Comparison of ENCODE assay signal across 9 mouse cellular contexts in the genomic region with DNA sequence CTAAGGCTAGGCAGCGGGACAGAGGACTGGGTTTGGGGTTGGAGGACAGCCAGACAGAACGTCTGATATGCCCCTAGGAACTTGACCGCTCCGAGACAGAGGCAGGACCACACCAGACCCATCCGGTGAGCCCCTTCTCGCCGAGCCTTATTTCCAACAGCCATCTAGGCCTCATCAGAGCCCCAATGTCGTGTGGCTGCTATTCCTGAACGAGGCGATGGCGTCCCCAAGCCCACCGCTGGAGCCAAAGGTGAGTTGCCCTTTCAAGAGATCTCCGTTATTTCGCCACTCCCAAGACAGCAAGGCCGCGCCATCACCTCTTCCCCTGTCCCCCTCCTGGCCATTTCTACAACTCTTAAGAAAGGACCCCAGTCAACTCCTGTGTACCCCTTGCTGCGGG. TPM values are rescaled to one million over a fixed set of nuclear protein-coding genes. Genes with fewer than 3 reads are reported as not detected.
DNase-seq lines count a peak whose midpoint lies in the region; ATAC-seq and TF ChIP-seq lines count a peak whose summit lies in the region.
"Had no signal": no experiment of that assay in that cellular context is flagged by ENCODE, and none has a peak within 500 bp of the region (broad histone marks: within the 10 kb centered on the region; RNA-seq: fewer than 3 reads in every experiment).

No protein-coding gene starts in this region.

- DNase-seq in embryo, embryonic 10 days (ENCODE audit: low spot score): peak; percentile 45
- DNase-seq in embryo, embryonic 9.5 days (ENCODE audit: extremely low spot score): no peak
- DNase-seq in gastrocnemius, postnatal 14 days: no peak
- no peak for DNase-seq in left cerebral cortex, adult 11 months (ENCODE audit: low spot score)
- no peak for DNase-seq in c-Kit-positive CD71-positive TER-119-positive erythroid progenitor cells, embryonic 14.5 days (ENCODE audit: low spot score)

- peak overlapping the region; percentile 75 for H3K4me2 ChIP-seq in forebrain, embryonic 13.5 days
- peak overlapping the region; percentile 84 for H3K4me2 ChIP-seq in liver, embryonic 15.5 days

- no peaks in the 10 kb centered on the region for H3K27me3 ChIP-seq in ES-Bruce4 (ENCODE audit: control insufficient read depth, insufficient read depth, low read length, poor library complexity, severe bottlenecking)
- H3K27me3 ChIP-seq in forebrain, embryonic 13.5 days: no peaks in the 10 kb centered on the region
- H3K27me3 ChIP-seq in liver, embryonic 15.5 days: no peaks in the 10 kb centered on the region

- under 1% methylated on average over 17 of the region's 17 CpGs for WGBS in forebrain, embryonic 13.5 days
- WGBS in liver, embryonic 15.5 days (ENCODE audit: insufficient replicate concordance): under 1% methylated on average over 17 of the region's 17 CpGs

- H3K9ac ChIP-seq in ES-Bruce4 (ENCODE audit: low read depth, poor library complexity, severe bottlenecking): peak overlapping the region; percentile 16; the same call in 1 of the 2 replicates
- peak overlapping the region; percentile 76 for H3K9ac ChIP-seq in forebrain, embryonic 13.5 days
- peak overlapping the region; percentile 74 for H3K9ac ChIP-seq in liver, embryonic 15.5 days

- peak overlapping the region; percentile 92 for H3K4me3 ChIP-seq in ES-Bruce4 (ENCODE audit: low read depth, low read length)
- H3K4me3 ChIP-seq in forebrain, embryonic 13.5 days: peak overlapping the region; percentile 74
- peak overlapping the region; percentile 79 for H3K4me3 ChIP-seq in liver, embryonic 15.5 days (replicated peaks)

- no peak for TF ChIP-seq CTCF in ES-Bruce4 (IDR thresholded peaks at IDR 0.05; ENCODE audit: low read depth, low read length)

- no peak overlapping the region for H3K27ac ChIP-seq in ES-Bruce4 (ENCODE audit: insufficient read depth, low read length)
- H3K27ac ChIP-seq in forebrain, embryonic 13.5 days: no peak overlapping the region
- H3K27ac ChIP-seq in liver, embryonic 15.5 days (replicated peaks): peak overlapping the region; percentile 45; the same call in 1 of the 2 replicates

- H3K36me3 ChIP-seq in ES-Bruce4 (ENCODE audit: control insufficient read depth, insufficient read depth, low read length, poor library complexity, severe bottlenecking): no peaks in the 10 kb centered on the region
- H3K36me3 ChIP-seq in forebrain, embryonic 13.5 days (ENCODE audit: poor library complexity, severe bottlenecking): peaks cover 24% of the 10 kb centered on the region
- H3K36me3 ChIP-seq in liver, embryonic 15.5 days (replicated peaks): peaks cover 14% of the 10 kb centered on the region

- TF ChIP-seq EP300 in ES-Bruce4 (IDR thresholded peaks at IDR 0.05; ENCODE audit: insufficient read depth, low read depth, low read length): no peak

- ATAC-seq in forebrain, embryonic 13.5 days: no peak; the same call in 1 of the 2 replicates
- peak; percentile 38 for ATAC-seq in liver, embryonic 15.5 days (ENCODE audit: insufficient read depth)

- no peaks in the 10 kb centered on the region for H3K9me3 ChIP-seq in ES-Bruce4 (replicated peaks; ENCODE audit: control insufficient read depth, insufficient read depth, low read length, poor library complexity, severe bottlenecking)
- no peaks in the 10 kb centered on the region for H3K9me3 ChIP-seq in forebrain, embryonic 13.5 days (replicated peaks)
- H3K9me3 ChIP-seq in liver, embryonic 15.5 days (replicated peaks): no peaks in the 10 kb centered on the region

- intact Hi-C loops in gastrocnemius, postnatal 14 days (cut with DNase I; ENCODE audit: low total_unique reads): no loop called here

- no peak for TF ChIP-seq POLR2A in ES-Bruce4 (IDR thresholded peaks at IDR 0.05; ENCODE audit: insufficient read depth, low read length)

- no peaks in the 10 kb centered on the region for H3K4me1 ChIP-seq in ES-Bruce4 (ENCODE audit: control insufficient read depth, insufficient read depth, low read length)
- peaks cover 37% of the 10 kb centered on the region for H3K4me1 ChIP-seq in forebrain, embryonic 13.5 days
- H3K4me1 ChIP-seq in liver, embryonic 15.5 days (replicated peaks): peaks cover 30% of the 10 kb centered on the region

RNA-seq across cellular contexts. Expression of gene Zfp189, which starts 0.4 kb away (rescaled TPM):
- polyA plus RNA-seq in ES-Bruce4 (2011; ENCODE audit: insufficient read depth, insufficient read length, low read depth, missing spikeins): 4.9 and 5.0 TPM in 2 replicates
- polyA plus RNA-seq in forebrain, embryonic 13.5 days (2015; fragmentation: Nextera tagmentation; extraction: Ambion mirVana): 13.3 and 13.8 TPM in 2 replicates
- 3.1 and 3.3 TPM in 2 replicates for polyA plus RNA-seq in liver, embryonic 15.5 days (2015; fragmentation: Nextera tagmentation; extraction: Ambion mirVana)
- 1 to 10 TPM; 3.0 to 3.8 TPM for total RNA-seq in gastrocnemius, postnatal 14 days (2021)

RNA-seq across cellular contexts. Expression of gene Mrpl50, which starts 0.5 kb away (rescaled TPM):
- polyA plus RNA-seq in ES-Bruce4 (2011; ENCODE audit: insufficient read depth, insufficient read length, low read depth, missing spikeins): 44.4 and 46.0 TPM in 2 replicates
- polyA plus RNA-seq in forebrain, embryonic 13.5 days (2015; fragmentation: Nextera tagmentation; extraction: Ambion mirVana): 82.1 and 82.3 TPM in 2 replicates
- 50.6 and 51.5 TPM in 2 replicates for polyA plus RNA-seq in liver, embryonic 15.5 days (2015; fragmentation: Nextera tagmentation; extraction: Ambion mirVana)
- total RNA-seq in gastrocnemius, postnatal 14 days (2021): 10 to 100 TPM; 29.9 to 32.0 TPM

RNA-seq across cellular contexts. Expression of gene Baat, which starts 15.0 kb away (rescaled TPM):
- 0.42 and 1.1 TPM in 2 replicates for polyA plus RNA-seq in ES-Bruce4 (2011; ENCODE audit: insufficient read depth, insufficient read length, low read depth, missing spikeins)
- polyA plus RNA-seq in forebrain, embryonic 13.5 days (2015; fragmentation: Nextera tagmentation; extraction: Ambion mirVana): 0.14 TPM in 1 of 2 replicates, not detected in the other
- 1.5 and 2.2 TPM in 2 replicates for polyA plus RNA-seq in liver, embryonic 15.5 days (2015; fragmentation: Nextera tagmentation; extraction: Ambion mirVana)
- under 1 TPM in 1 of 2 experiments, not detected in 1; 0.18 TPM for total RNA-seq in gastrocnemius, postnatal 14 days (2021)
- total RNA-seq: neutrophil, adult 5-6 weeks had no signal

RNA-seq across cellular contexts. Expression of gene Aldob, which starts 28.0 kb away (rescaled TPM):
- polyA plus RNA-seq in ES-Bruce4 (2011; ENCODE audit: insufficient read depth, insufficient read length, low read depth, missing spikeins): not detected in 2 replicates
- polyA plus RNA-seq in forebrain, embryonic 13.5 days (2015; fragmentation: Nextera tagmentation; extraction: Ambion mirVana): 0.23 TPM in 2 replicates
- polyA plus RNA-seq in liver, embryonic 15.5 days (2015; fragmentation: Nextera tagmentation; extraction: Ambion mirVana): 338 and 390 TPM in 2 replicates
- total RNA-seq in gastrocnemius, postnatal 14 days (2021): not detected
- total RNA-seq: neutrophil, adult 5-6 weeks had no signal

RNA-seq across cellular contexts. Expression of gene Acnat1, which starts 47.6 kb away (rescaled TPM):
- polyA plus RNA-seq in ES-Bruce4 (2011; ENCODE audit: insufficient read depth, insufficient read length, low read depth, missing spikeins): 0.82 and 1.8 TPM in 2 replicates
- not detected in 2 replicates for polyA plus RNA-seq in forebrain, embryonic 13.5 days (2015; fragmentation: Nextera tagmentation; extraction: Ambion mirVana)
- polyA plus RNA-seq in liver, embryonic 15.5 days (2015; fragmentation: Nextera tagmentation; extraction: Ambion mirVana): 0.79 and 0.93 TPM in 2 replicates
- not detected for total RNA-seq in gastrocnemius, postnatal 14 days (2021)
- total RNA-seq: neutrophil, adult 5-6 weeks had no signal

Comparison
In these comparisons a context has a peak if more than half of its experiments do, and no peak if none do; other contexts are left out.
1. H3K9ac ChIP-seq: peak in every context shown above with its lines; median percentile 76 in forebrain, embryonic 13.5 days; 74 in liver, embryonic 15.5 days; 16 in ES-Bruce4.